Mouse (Mus musculus) left cerebral cortex, postnatal 4 days (tissue): Measurements from ENCODE around the gene Gfap. TPM values are rescaled to one million over a fixed set of nuclear protein-coding genes. Genes with fewer than 3 reads are reported as not detected.

Experiments used
- DNase-seq: peaks from one replicate; pipeline ENCODE4 v3.0.0-alpha.2; 2022
- intact Hi-C: fragments of 180-260 bp; cut with DNase I; formaldehyde crosslinking; loops from one replicate; pipeline ENCODE4 v1.15.1; 2025
- total RNA-seq, 2 experiments: library from RNA; stranded (reverse); gene quantifications; 2 replicates each; pipeline ENCODE4 v1.2.3; 2021

Gfap gene
- total RNA-seq, 2 experiments from 2014 or later, result 37.2 to 56.0 TPM

- no peak for DNase-seq
- intact Hi-C loops, result no loop called here
These were observed 62.0 kb downstream of the Gfap start for GRCm38 (mm10) chr11:102838616-102839150.

GRCm38 (mm10) chr11:102838126-102838525, 62.6 kb downstream of the Gfap start:
- intact Hi-C loops, result no loop called here
- DNase-seq, result no peak

GRCm38 (mm10) chr11:102837385-102837784, 63.3 kb downstream of the Gfap start:
- DNase-seq, result no peak
- intact Hi-C loops, result no loop called here

Other genes starting within 250 kb of the Gfap start
- not detected for gene Meioc, start 237.2 kb downstream of the Gfap start, total RNA-seq
- 10 to 100 TPM; 32.8 to 34.5 TPM for gene Ccdc43, start 203.1 kb downstream of the Gfap start, total RNA-seq
- gene Adam11, start 139.5 kb downstream of the Gfap start, total RNA-seq, result 100 to 1,000 TPM; 103 to 110 TPM
- gene Gjc1, start 81.2 kb downstream of the Gfap start, total RNA-seq, result 10 to 100 TPM; 46.7 to 60.2 TPM
- 1 to 10 TPM; 3.8 to 6.7 TPM for gene Higd1b, start 65.1 kb downstream of the Gfap start, total RNA-seq
- 100 to 1,000 TPM; 113 to 125 TPM for gene Eftud2, start 19.9 kb downstream of the Gfap start, total RNA-seq
- gene Ccdc103, start 19.7 kb downstream of the Gfap start, total RNA-seq, result under 1 TPM; 0.48 to 0.95 TPM
- gene Fam187a, start 15.7 kb downstream of the Gfap start, total RNA-seq, result not detected
- gene Kif18b, start 24.2 kb upstream of the Gfap start, total RNA-seq, result 1 to 10 TPM; 3.7 to 4.1 TPM
- 10 to 100 TPM; 10.9 to 12.7 TPM for gene C1ql1, start 45.8 kb upstream of the Gfap start, total RNA-seq
- 10 to 100 TPM; 60.3 to 67.8 TPM for gene Nmt1, start 127.3 kb upstream of the Gfap start, total RNA-seq
- 100 to 1,000 TPM; 116 to 128 TPM for gene Dcakd, start 127.4 kb upstream of the Gfap start, total RNA-seq
- 10 to 100 TPM; 11.1 to 13.8 TPM for gene Plcd3, start 200.7 kb upstream of the Gfap start, total RNA-seq
- 10 to 100 TPM; 31.7 to 41.3 TPM for gene Acbd4, start 200.8 kb upstream of the Gfap start, total RNA-seq
- 10 to 100 TPM; 22.9 to 23.2 TPM for gene Hexim1, start 215.3 kb upstream of the Gfap start, total RNA-seq
- gene Hexim2, start 231.5 kb upstream of the Gfap start, total RNA-seq, result 10 to 100 TPM; 19.0 to 24.2 TPM